Mouse (Mus musculus): ENCODE data around the gene Olfr49. TPM values are rescaled to one million over a fixed set of nuclear protein-coding genes. Genes with fewer than 3 reads are reported as not detected.

Olfr49 gene
- total RNA-seq, 2 experiments from 2014 or later: not detected

DNA sequence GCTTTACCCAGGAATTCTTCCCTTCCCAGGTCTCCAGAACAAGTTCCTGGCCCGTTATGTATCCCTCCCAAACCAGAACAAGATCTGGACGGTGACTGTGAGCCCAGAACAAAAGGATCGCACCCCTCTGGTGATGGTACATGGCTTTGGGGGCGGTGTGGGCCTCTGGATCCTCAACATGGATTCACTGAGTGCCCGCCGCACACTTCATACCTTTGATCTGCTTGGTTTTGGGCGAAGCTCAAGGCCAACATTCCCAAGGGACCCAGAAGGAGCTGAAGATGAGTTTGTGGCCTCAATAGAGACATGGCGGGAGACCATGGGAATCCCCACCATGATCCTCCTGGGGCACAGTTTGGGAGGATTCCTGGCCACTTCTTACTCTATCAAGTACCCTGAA lies 22.1 kb downstream of the Olfr49 start:
- DNase-seq (ENCODE audit: low spot score in 2 of 2): no peak

DNA sequence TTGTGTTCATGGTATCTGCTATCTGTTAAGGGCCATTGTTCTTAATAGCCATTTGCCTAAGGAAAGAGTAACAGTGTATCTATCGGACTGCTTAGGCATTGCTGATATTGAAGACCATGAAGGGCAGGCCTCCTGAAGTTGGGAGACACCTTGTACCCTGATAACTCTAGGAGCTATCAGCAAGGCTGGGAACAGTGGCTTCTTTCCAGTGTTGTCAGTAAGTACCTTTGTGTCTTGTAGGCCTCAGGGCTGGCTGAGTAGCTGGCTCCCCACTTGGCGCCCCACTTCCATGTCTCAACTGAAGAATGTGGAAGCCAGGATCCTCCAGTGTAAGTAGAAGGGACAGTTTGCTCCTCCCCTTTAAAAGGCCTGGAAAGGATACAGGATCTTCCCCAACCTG lies 23.4 kb downstream of the Olfr49 start:
- DNase-seq (ENCODE audit: low spot score in 2 of 2): no peak

GRCm38 (mm10) chr14:54260196-54260595 lies 24.5 kb downstream of the Olfr49 start:
- no peak for DNase-seq (ENCODE audit: low spot score in 2 of 2)

- no peak for DNase-seq (ENCODE audit: low spot score in 2 of 2)
Observed at GRCm38 (mm10) chr14:54259722-54260085, 25.0 kb downstream of the Olfr49 start.

- peak; percentile 82 to 89 for DNase-seq (ENCODE audit: low spot score in 2 of 2)
Observed at GRCm38 (mm10) chr14:54259003-54259721, 25.6 kb downstream of the Olfr49 start.

GRCm38 (mm10) chr14:54258131-54258670 lies 26.5 kb downstream of the Olfr49 start:
- no peak for DNase-seq (ENCODE audit: low spot score in 2 of 2)

DNA sequence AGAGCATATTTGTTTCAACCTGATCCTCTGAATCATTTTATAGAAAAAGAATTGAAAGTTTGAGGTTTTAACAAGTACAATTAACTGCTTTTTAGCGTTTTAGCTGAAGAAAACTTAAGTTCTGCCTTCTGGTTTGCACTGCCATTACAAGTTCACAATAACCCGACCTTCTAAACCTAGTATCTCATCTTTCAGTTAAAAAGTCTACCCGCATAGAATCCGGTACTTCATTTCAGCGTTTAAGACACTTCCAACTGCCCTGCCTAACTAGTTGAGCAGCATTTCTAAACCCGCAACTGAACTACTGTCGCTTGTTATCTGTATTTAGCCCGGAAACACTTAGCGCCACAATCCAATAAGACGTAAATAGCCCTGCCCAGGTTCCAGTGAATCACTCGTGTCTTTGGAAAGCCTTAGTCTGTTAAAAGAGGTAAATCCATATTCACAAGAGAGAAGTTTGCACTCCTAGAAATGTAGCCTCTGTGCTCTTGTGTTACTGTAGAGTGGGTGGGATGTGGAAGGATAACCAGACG lies 30.0 kb downstream of the Olfr49 start:
- DNase-seq (ENCODE audit: low spot score in 2 of 2): no peak

DNA sequence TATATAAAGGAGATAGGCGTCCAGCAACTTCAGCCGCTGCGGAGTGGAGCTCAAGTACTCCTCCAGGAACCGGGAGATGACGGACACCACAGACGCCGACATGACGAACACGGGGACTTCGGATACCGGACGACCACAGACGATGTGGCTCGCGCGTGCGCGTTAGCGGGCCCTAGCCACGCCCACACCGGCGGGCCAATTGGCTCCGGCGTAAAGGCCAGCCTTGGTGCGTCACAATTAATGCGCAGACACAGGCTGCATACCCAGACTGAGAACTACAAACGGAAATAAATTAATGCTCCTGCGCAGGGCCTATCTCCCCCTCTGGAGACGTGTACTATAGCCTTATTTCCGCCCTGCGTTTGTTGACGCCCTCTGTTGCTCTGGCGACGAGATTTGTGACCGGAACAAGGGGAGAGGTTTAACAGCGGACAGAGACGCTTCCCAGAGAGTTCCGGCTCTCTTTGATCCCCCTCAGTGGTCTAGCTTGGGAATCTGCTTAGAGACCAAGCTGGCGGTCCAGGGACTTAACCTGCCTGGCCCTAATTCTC lies 30.9 kb downstream of the Olfr49 start, which contains the start of the genes Dad1 and Abhd4:
Gene Dad1, minus strand, starts transcription at position 364 of the 551 bp plus-strand sequence.
Gene Abhd4, plus strand, starts transcription at position 448 of the 551 bp plus-strand sequence.
- DNase-seq (ENCODE audit: low spot score in 2 of 2): peak; percentile 98

GRCm38 (mm10) chr14:54250122-54250521 lies 34.6 kb downstream of the Olfr49 start:
- DNase-seq (ENCODE audit: low spot score in 2 of 2): no peak

GRCm38 (mm10) chr14:54249326-54249725 lies 35.4 kb downstream of the Olfr49 start:
- no peak for DNase-seq (ENCODE audit: low spot score in 2 of 2)

GRCm38 (mm10) chr14:54246232-54246631 lies 38.5 kb downstream of the Olfr49 start:
- no peak for DNase-seq (ENCODE audit: low spot score in 2 of 2)

GRCm38 (mm10) chr14:54244183-54244582 lies 40.6 kb downstream of the Olfr49 start:
- no peak for DNase-seq (ENCODE audit: low spot score in 2 of 2)

- no peak for DNase-seq (ENCODE audit: low spot score in 2 of 2)
Observed at GRCm38 (mm10) chr14:54240542-54240941, 44.2 kb downstream of the Olfr49 start.

- peak; percentile 86 to 89 for DNase-seq (ENCODE audit: low spot score in 2 of 2)
Observed at GRCm38 (mm10) chr14:54239002-54239736, 45.6 kb downstream of the Olfr49 start.

DNA sequence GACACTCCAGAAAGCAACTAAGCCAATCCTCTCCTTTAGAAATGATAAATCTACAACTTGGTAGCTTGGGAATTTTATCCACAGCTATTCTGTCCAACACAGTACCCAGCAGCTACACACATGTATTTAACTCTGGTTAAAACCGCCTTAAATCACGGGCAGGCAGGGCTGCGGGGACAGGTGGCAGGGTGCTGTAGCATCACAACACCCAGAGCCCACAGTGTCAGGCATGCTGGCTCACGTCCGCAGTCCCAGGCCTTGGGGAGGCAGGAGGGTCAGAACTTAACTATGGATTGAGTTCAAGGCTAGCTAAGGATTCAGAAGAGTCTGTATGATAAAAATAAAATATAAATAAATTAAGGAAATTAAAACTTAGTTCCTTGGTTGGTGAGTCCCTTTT lies 47.9 kb downstream of the Olfr49 start:
- DNase-seq (ENCODE audit: low spot score in 2 of 2): no peak

- DNase-seq (ENCODE audit: low spot score in 2 of 2): no peak
Observed at GRCm38 (mm10) chr14:54235825-54236540, 48.8 kb downstream of the Olfr49 start.

GRCm38 (mm10) chr14:54234231-54235040 lies 50.3 kb downstream of the Olfr49 start:
- DNase-seq (ENCODE audit: low spot score in 2 of 2): no peak

GRCm38 (mm10) chr14:54233559-54234143 lies 51.1 kb downstream of the Olfr49 start:
- no peak for DNase-seq (ENCODE audit: low spot score in 2 of 2)

DNA sequence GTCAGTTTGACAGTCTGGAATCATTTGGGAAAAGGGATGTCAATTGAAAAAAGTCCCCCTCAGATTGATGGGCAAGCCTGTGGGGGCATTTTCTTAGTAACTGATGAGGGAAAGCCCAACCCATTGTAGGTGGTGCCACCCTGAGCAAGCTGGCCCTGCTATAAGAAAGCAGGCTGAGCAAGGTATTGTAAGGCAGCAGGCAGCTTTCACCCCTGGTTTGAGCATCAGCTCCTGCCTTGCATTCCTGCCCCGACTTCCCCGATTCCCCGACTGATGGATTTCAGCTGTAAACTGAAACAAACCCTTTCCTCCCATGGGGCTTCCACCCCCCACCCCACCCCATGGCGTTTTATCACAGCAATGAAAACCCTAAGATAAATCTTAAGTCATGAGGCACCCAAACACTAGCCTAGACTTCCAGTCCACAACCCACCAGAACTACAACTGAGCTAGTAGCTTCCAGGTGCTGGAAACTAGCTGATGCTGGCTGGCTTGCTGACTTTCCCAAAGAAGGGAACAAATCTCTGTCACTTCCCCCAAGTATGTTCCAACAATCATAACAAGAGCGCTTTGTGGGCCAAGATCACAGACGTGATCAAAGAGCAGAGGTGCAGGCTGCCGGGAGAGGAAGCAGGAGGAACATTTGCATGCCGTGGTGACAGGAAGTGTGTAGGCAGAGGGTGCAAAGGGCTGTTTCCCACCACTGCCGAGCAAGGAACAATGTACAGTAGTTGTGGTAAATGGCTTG lies 51.8 kb downstream of the Olfr49 start:
- DNase-seq (ENCODE audit: low spot score in 2 of 2): peak in 1 of 2 experiments; percentile 19

Data from layer of hippocampus, postnatal 10 days (tissue).